Mouse (Mus musculus): Measurements from ENCODE around the gene Mga.

Gene Mga

GRCm38 (mm10) chr2:119986369-119986768 is 89.3 kb downstream of the Mga start:
- DNase-seq (ENCODE audit: extremely low read depth, insufficient read length, low spot score) = no peak

- DNase-seq (ENCODE audit: extremely low read depth, insufficient read length, low spot score) = no peak
Observed at GRCm38 (mm10) chr2:119987441-119987840, 90.4 kb downstream of the Mga start.

DNA sequence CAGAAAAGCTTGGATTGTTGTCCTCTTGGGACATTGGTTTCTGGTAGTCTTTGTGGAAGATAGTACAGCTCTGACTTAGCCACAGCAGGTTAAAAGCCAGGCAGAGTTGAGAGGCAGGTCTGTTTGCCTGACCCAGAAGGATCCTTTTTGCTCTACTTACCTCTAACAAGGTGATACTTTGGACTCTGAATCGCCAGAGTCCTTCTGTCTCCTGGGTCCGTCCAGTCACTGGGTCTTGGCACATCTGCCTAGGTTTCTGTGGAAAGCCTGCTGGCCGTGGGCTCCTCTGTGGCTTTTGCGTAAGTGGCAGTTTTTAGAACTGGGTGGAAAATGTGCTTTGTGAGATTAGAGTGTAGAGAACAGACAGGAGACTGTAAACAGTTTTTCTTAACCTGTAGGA is 91.9 kb downstream of the Mga start:
- no peak for DNase-seq (ENCODE audit: extremely low read depth, insufficient read length, low spot score)

GRCm38 (mm10) chr2:119990881-119991280 is 93.9 kb downstream of the Mga start:
- DNase-seq (ENCODE audit: extremely low read depth, insufficient read length, low spot score) = no peak

DNA sequence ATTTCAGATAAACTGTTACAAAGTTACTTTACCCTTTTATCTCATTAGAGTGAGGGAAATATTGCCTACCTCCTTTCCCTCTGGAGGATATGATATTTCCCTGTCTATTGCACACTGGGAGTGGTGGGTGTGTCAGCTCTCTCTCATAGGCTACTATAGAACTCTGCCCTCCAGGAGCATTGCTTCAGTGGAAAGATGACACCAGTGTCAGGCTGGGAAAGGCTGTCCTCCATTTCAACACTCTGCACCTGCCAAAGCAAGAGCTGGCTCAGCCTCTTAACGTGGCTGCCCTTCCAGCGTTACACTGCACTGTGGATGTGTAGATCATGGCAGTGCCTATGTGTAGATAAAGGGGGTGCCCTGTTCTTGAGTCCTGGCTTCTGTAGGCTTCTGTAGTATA is 95.3 kb downstream of the Mga start:
- DNase-seq (ENCODE audit: extremely low read depth, insufficient read length, low spot score) = no peak

- DNase-seq (ENCODE audit: extremely low read depth, insufficient read length, low spot score) = no peak
Observed at GRCm38 (mm10) chr2:119993515-119993914, 96.5 kb downstream of the Mga start.

- no peak for DNase-seq (ENCODE audit: extremely low read depth, insufficient read length, low spot score)
Observed at GRCm38 (mm10) chr2:119994839-119995238, 97.8 kb downstream of the Mga start.

- no peak for DNase-seq (ENCODE audit: extremely low read depth, insufficient read length, low spot score)
Observed at GRCm38 (mm10) chr2:119995391-119996281, 98.6 kb downstream of the Mga start.

- DNase-seq (ENCODE audit: extremely low read depth, insufficient read length, low spot score) = no peak
Observed at GRCm38 (mm10) chr2:119997354-119997753, 100.3 kb downstream of the Mga start.

- DNase-seq (ENCODE audit: extremely low read depth, insufficient read length, low spot score) = no peak
Observed at GRCm38 (mm10) chr2:119999731-120000130, 102.7 kb downstream of the Mga start.

DNA sequence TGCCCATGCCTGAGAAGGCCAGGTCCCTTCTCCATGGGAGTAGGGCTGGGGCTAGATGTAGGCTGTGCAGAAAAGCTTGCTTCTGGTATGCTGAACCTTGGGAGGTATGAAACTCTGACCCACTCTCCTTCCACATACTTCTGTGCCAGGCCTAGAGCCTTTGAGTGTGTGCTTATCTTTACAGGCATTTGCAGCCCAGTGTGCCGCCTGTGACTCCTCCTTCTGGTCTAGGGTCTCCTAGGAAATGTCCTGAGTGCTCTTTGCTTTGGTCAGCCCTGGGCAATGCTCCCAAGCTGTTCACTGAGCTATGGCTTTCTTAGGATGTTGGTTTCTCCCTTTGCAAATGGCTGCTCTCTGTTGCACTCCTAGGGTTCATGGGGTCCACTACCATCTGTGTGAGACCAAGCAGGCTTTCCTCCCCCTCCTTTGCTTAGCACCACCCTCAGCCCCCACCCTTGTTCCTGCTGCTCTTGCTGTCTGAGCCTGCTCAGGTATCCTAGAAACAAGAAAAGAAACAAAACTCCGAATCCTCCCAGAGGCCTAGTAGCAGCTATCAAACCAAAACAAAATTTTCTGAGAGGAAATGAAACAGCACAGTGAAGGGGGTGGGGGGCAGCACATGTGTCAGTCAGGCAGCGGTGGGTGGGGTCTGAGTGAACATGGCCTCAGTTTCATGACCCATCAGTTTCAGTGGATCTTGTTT is 104.0 kb downstream of the Mga start:
- DNase-seq (ENCODE audit: extremely low read depth, insufficient read length, low spot score) = no peak

- no peak for DNase-seq (ENCODE audit: extremely low read depth, insufficient read length, low spot score)
Observed at GRCm38 (mm10) chr2:120001956-120002355, 104.9 kb downstream of the Mga start.

GRCm38 (mm10) chr2:120003970-120004369 is 106.9 kb downstream of the Mga start:
- DNase-seq (ENCODE audit: extremely low read depth, insufficient read length, low spot score) = no peak

- DNase-seq (ENCODE audit: extremely low read depth, insufficient read length, low spot score) = no peak
Observed at GRCm38 (mm10) chr2:120006696-120007095, 109.7 kb downstream of the Mga start.

- no peak for DNase-seq (ENCODE audit: extremely low read depth, insufficient read length, low spot score)
Observed at GRCm38 (mm10) chr2:120007680-120008210, 110.7 kb downstream of the Mga start.

DNA sequence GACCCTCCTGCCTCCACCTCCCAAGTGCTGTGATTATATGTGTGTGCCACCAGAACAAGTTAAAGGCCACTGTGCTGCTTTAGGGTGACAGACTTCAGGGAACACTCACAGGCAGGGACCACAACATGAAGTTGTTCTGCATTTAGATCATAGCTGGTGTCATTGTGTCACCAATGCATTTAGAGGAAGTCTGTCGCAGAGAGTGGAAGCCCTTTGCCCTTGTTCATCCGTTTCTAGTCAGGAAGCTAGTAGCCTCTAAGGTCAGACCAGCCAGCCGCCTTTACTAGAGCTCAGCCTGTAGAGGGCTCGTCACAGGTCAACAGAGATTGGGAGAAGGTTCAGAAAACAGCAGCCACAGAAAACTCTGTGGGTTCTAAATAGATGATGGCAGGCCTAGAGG is 111.6 kb downstream of the Mga start:
- no peak for DNase-seq (ENCODE audit: extremely low read depth, insufficient read length, low spot score)

DNA sequence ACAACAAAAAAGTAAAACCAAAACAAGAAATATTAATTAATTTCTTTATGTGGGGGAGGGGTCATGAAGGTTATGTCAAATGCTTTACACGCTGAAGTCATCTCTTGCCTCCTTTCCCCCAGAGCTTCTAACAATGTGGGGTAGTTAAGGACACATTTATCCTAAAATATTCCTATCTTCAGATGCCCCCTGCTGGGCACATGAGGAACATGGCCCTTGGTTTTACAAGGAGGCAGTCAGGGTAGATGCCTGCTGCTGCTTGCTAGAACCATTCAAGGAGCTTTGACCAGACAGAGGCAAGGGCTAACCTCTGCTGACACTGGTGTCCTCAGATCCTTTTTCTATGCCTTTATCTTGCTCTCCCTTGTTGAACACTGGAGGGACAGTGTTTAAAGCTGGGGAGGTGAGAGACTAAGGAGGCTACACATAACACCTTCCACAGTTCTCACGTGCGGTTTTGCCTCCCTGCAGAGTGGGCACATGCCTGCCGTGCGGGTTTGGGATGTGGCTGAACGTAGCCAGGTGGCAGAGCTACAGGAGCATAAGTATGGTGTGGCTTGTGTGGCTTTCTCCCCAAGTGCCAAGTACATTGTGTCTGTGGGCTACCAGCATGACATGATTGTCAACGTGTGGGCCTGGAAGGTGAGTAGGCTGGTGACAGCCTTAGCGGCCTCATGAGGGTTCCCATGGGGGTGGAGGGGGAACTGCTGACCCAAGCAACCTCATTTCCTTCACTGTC is 114.6 kb downstream of the Mga start:
- DNase-seq (ENCODE audit: extremely low read depth, insufficient read length, low spot score) = no peak

DNA sequence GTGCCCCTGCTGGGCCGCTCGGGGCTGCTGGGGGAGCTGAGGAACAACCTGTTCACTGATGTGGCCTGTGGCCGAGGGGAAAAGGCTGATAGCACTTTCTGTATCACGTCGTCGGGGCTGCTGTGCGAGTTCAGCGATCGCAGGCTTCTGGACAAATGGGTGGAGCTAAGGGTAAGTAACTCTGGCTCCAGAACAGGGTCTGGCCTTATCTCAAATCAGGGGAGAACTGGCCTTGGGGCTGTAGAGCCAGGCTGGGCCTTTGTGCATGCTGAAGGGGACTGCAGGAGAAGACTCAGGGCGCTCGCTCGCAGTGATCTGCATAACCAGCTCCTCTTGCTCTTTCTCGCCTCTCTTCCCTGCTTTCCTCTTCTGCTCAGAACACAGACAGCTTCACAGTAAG is 115.9 kb downstream of the Mga start:
- DNase-seq (ENCODE audit: extremely low read depth, insufficient read length, low spot score) = no peak

- no peak for DNase-seq (ENCODE audit: extremely low read depth, insufficient read length, low spot score)
Observed at GRCm38 (mm10) chr2:120013831-120014486, 116.9 kb downstream of the Mga start.

- no peak for DNase-seq (ENCODE audit: extremely low read depth, insufficient read length, low spot score)
Observed at GRCm38 (mm10) chr2:120015882-120016281, 118.9 kb downstream of the Mga start.

GRCm38 (mm10) chr2:120017599-120017998 is 120.6 kb downstream of the Mga start:
- no peak for DNase-seq (ENCODE audit: extremely low read depth, insufficient read length, low spot score)
